Mouse (Mus musculus): ENCODE data around the gene Prrt4.

The Prrt4 gene

DNA sequence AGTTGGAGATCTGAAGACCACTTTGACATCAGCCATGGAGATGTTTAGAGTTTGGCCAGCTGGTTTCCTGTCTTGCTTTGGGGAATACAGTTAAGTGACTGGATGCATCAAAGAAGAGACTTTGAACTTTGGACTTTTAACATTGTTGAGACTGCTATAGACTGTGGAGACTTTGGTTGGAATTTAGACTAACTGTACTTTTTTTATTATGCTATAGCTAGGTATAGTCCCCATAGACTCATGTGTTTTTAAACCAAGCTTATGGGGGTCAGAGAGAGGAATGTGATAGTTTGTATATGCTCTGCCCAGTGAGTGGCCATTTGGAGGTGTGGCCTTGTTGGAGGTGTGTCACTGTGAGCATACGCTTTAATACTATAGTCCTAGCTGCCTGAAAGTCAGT is 29.4 kb downstream of the Prrt4 start:
- no peak for DNase-seq (ENCODE audit: low spot score in 2 of 2)

GRCm38 (mm10) chr6:29147407-29148010 is 31.9 kb downstream of the Prrt4 start:
- DNase-seq (ENCODE audit: low spot score in 2 of 2) = no peak

- DNase-seq (ENCODE audit: low spot score in 2 of 2) = peak in 1 of 2 experiments; percentile 56
These were observed 32.7 kb downstream of the Prrt4 start for GRCm38 (mm10) chr6:29146641-29147040.

DNA sequence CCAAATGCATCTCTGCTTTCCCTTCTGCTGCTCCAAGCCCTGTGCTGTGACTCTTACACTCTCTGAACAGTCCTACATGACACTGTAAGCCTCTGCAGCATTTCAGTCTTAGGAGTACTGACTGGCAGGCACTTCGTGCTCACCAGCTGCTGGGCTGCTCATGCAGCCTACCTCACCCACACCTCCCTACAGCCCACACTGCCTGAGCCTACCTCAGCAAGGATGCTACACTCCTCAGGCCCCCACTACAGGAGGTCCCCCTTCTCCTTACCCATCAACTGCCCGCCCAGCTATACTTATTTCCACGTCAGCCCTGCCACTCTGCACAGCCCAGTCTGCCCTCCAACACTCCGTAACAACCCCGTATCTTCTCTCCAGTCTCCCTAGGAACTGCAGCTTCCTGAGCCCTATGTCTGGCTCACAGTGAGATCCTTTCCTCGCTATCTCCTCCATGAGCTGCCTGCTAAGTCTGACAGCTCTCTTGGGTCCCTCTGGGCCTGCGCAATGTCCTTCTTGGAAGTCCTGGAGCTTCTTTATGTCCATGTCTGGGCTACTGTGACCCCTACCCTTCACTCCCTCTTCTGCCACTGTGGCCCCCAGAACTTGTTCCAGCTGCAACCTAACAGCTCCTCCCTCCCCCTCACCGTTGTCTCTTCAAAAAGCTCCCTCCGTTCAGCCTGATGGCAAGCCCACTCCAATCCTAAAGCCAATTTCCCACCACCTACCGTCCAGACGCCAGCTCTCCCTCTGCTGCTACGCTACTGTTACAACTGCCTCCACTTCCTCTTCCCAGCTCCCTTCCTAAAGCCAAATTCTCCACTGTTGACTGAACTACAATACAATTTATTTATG is 33.7 kb downstream of the Prrt4 start:
- DNase-seq (ENCODE audit: low spot score in 2 of 2) = no peak

DNA sequence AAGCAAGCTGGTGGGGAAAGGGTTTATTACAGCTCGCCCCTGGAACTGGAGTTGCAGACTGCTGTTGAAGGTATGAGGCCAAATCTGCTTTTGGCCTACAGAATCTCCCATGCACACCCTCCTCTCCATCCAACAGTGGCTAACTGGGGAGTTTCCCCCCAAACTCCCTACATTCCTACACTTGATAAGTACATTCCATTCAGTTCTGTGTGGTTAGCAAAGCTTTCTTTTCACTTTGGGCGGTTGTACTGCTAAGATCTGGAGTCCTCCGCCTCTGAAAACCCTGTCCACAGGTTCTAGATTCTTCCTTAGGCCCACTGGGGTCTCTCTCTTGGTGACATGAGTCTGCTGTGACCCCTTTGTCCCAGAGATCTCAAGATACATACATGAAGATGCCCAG is 34.4 kb downstream of the Prrt4 start:
- no peak for DNase-seq (ENCODE audit: low spot score in 2 of 2)

- DNase-seq (ENCODE audit: low spot score in 2 of 2) = no peak
These were observed 35.8 kb downstream of the Prrt4 start for GRCm38 (mm10) chr6:29143608-29144007.

- DNase-seq (ENCODE audit: low spot score in 2 of 2) = no peak
These were observed 41.9 kb downstream of the Prrt4 start for GRCm38 (mm10) chr6:29137441-29137840.

GRCm38 (mm10) chr6:29133100-29133499 is 46.3 kb downstream of the Prrt4 start:
- DNase-seq (ENCODE audit: low spot score in 2 of 2) = no peak

DNA sequence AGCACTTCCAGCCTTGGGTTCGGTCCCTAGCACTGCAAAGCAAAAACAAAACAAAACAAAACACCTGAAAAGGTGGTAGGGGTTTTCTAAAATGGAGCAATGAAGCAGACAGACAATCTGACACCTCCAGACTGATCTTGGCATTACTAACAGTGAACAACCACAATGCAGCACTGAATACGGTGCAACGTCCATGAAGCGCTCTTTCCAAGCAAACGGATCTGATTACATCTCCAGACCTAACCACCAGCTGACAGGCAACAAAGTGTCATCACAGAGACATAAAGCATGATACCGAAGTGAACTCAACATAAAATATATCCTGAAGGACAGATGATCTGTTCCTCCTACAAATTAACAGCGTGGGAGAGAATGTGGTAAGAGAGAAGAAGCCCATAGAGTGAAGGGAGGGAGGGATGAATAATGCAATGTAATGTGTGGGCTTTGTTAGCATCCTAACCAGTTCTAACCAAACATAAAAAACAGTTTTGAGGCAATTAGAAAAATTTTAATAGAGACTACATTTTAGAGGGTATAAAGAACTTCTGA is 52.4 kb downstream of the Prrt4 start:
- DNase-seq (ENCODE audit: low spot score in 2 of 2) = no peak

GRCm38 (mm10) chr6:29119990-29120389 is 59.4 kb downstream of the Prrt4 start:
- DNase-seq (ENCODE audit: low spot score in 2 of 2) = no peak
